Mouse (Mus musculus) ES-E14 (cell line): ENCODE data around the gene Ccdc149.

Source experiments
- CHD2 ChIP-seq: IDR thresholded peaks from 2 replicates; pipeline ENCODE4 v1.6.1; 2014; ENCODE audit warnings: mild to moderate bottlenecking, low read depth, low read length, inconsistent platforms
- HCFC1 ChIP-seq: IDR thresholded peaks from 2 replicates; pipeline ENCODE4 v1.6.1; 2012; ENCODE audit warnings: low read length, inconsistent platforms, borderline replicate concordance; ENCODE audit not compliant: insufficient read depth
- ZC3H11A ChIP-seq: IDR thresholded peaks from 2 replicates; pipeline ENCODE4 v1.6.1; 2012; ENCODE audit warnings: low read depth, mild to moderate bottlenecking, inconsistent platforms, low read length, borderline replicate concordance

GRCm38 (mm10) chr5:52519921-52520320, 48.6 kb upstream of the Ccdc149 start:
- TF ChIP-seq ZC3H11A (no peak), HCFC1 (no peak), CHD2 (no peak)
